ENCODE assay signal across 10 mouse cellular contexts in the genomic region with DNA sequence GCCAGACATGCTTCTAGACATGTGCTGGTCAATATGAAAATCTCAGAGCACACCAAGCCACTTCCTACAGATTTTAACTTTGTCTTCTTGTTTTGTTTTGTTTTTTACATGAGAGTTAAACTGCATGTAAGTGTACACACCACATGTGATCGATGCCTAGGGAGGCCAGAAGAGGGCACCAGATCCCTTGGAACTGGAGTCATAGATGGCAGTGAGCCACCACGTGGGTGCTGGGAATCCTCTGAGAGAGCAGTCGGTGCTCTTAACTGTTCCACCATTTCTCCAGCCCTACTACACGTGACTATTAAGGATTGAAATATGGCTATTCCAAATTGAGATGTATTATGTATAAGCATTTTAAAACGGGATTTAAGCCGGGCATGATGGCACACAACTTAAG. TPM values are rescaled to one million over a fixed set of nuclear protein-coding genes. Genes with fewer than 3 reads are reported as not detected.
DNase-seq lines count a peak whose midpoint lies in the region; TF ChIP-seq lines count a peak whose summit lies in the region.
"Had no signal": no experiment of that assay in that cellular context is flagged by ENCODE, and none has a peak within 500 bp of the region (broad histone marks: within the 10 kb centered on the region; RNA-seq: fewer than 3 reads in every experiment).

No protein-coding gene starts in this region.

- no peaks in the 10 kb centered on the region; the same call in 1 of the 2 replicates for H3K79me2 ChIP-seq in CH12.LX (replicated peaks; ENCODE audit: control insufficient read depth, extremely low read depth, insufficient read depth, poor library complexity, severe bottlenecking)
- no peaks in the 10 kb centered on the region for H3K79me2 ChIP-seq in liver, adult 2 months (ENCODE audit: control insufficient read depth, insufficient read depth, low read length)

- dilution Hi-C loops in CH12.LX (cut with MboI; ENCODE audit: extremely low pct_ligation_motif_present, extremely low pct_unique_long_range_greater_than_20kb, low sequenced_read_pairs), result no loop called here

- no peak for TF ChIP-seq EP300 in CH12.LX (IDR thresholded peaks at IDR 0.05; ENCODE audit: low read length)

- no peaks in the 10 kb centered on the region for H3K27me3 ChIP-seq in CH12.LX (replicated peaks)
- no peaks in the 10 kb centered on the region for H3K27me3 ChIP-seq in liver, adult 2 months (ENCODE audit: control insufficient read depth, insufficient read depth, low read length)

- H3K27ac ChIP-seq in CH12.LX (ENCODE audit: insufficient read depth, low read depth), result no peak overlapping the region
- H3K27ac ChIP-seq in liver, adult 2 months (replicated peaks; ENCODE audit: insufficient read depth, low read depth, low read length), result no peak overlapping the region

- H3K4me1 ChIP-seq in CH12.LX (ENCODE audit: control insufficient read depth in 1 of 2, insufficient read depth in 2 of 2), result peaks cover 4 to 41% of the 10 kb centered on the region in 2 experiments; a peak in 2 of 4 replicates
- peaks cover 6% of the 10 kb centered on the region; the same call in 1 of the 2 replicates for H3K4me1 ChIP-seq in liver, adult 2 months (ENCODE audit: control insufficient read depth, insufficient read depth, low read length)

- TF ChIP-seq RAD21 in CH12.LX (IDR thresholded peaks at IDR 0.05; ENCODE audit: low read depth, low read length), result peak; percentile 4

- TF ChIP-seq CTCF in CH12.LX (conservative IDR thresholded peaks at IDR 0.05 in 1 of 2, IDR thresholded peaks at IDR 0.05 in 1 of 2; ENCODE audit: low read depth in 2 of 2, low read length in 2 of 2), result peak in 1 of 2 experiments; percentile 41; a peak in 2 of 4 replicates
- peak; percentile 48 for TF ChIP-seq CTCF in liver, adult 2 months (IDR thresholded peaks at IDR 0.05; ENCODE audit: low read depth, low read length)

- H3K9ac ChIP-seq in CH12.LX (ENCODE audit: insufficient read depth, low read depth), result no peak overlapping the region
- no peak overlapping the region for H3K9ac ChIP-seq in liver, adult 2 months (ENCODE audit: low read depth, low read length)

- no peak overlapping the region for H3K4me2 ChIP-seq in CH12.LX (ENCODE audit: insufficient read depth, low read depth, poor library complexity, severe bottlenecking)

- TF ChIP-seq POLR2A in CH12.LX (IDR thresholded peaks at IDR 0.05; ENCODE audit: low read depth, low read length), result no peak
- no peak for TF ChIP-seq POLR2A in liver, adult 2 months (IDR thresholded peaks at IDR 0.05; ENCODE audit: extremely low read depth, insufficient read depth, low read length)

- H3K36me3 ChIP-seq in CH12.LX (replicated peaks in 1 of 2; ENCODE audit: control insufficient read depth in 1 of 2, insufficient read depth in 1 of 2, low read length in 1 of 2), result peaks cover 18 to 60% of the 10 kb centered on the region in 2 experiments
- no peaks in the 10 kb centered on the region for H3K36me3 ChIP-seq in liver, adult 2 months (ENCODE audit: control insufficient read depth, insufficient read depth, low read length)

- WGBS in liver, adult 2 months, result 85% methylated on average over 6 of the region's 6 CpGs

- no peak overlapping the region for H3K4me3 ChIP-seq in CH12.LX (replicated peaks in 1 of 3; ENCODE audit: low read depth in 2 of 3, low read length in 2 of 3, poor library complexity in 1 of 3)
- no peak overlapping the region for H3K4me3 ChIP-seq in liver, adult 2 months (ENCODE audit: insufficient read depth, low read depth, low read length)

- DNase-seq in adrenal gland, postnatal 14 days, result peak; percentile 65
- no peak for DNase-seq in adrenal gland, postnatal 25 days
- peak; percentile 29 for DNase-seq in layer of hippocampus, adult 9-11 months
- no peak for DNase-seq in layer of hippocampus, adult 9-10 months (ENCODE audit: low spot score)
- no peak for DNase-seq in CH12.LX (ENCODE audit: extremely low read depth)
- no peak for DNase-seq in liver, adult 2 months (ENCODE audit: extremely low read depth, low read depth, low spot score)
- DNase-seq in frontal cortex, postnatal 36 days (ENCODE audit: low spot score in 2 of 2), result no peak
- no peak for DNase-seq in left cerebral cortex, adult 18-20 months (ENCODE audit: low spot score in 2 of 2)
- DNase-seq: lung, adult 2 months had no signal

- H3K9me3 ChIP-seq in CH12.LX (replicated peaks; ENCODE audit: low read length), result peaks cover 5% of the 10 kb centered on the region
- H3K9me3 ChIP-seq: heart, embryonic 12.5 days had no signal

- in situ Hi-C loops in CH12.LX (cut with MboI; ENCODE audit: low pct_ligation_motif_present, low pct_unique_long_range_greater_than_20kb, low sequenced_read_pairs), result loop anchor here (10.0 to 25.0 kb wide), 3 partner anchors 303 to 655 kb away; a partner anchor contains a TSS

TF ChIP-seq in CH12.LX, 34 proteins besides CTCF, POLR2A, EP300 and RAD21:
- TF ChIP-seq MAX (IDR thresholded peaks at IDR 0.05; ENCODE audit: low read length) (0 out of 2 replicates have a peak, but pooled peaks have one; percentile 23), SMC3 (IDR thresholded peaks at IDR 0.05; ENCODE audit: low read depth, low read length) (no peak), E2F4 (IDR thresholded peaks at IDR 0.05; ENCODE audit: insufficient replicate concordance, low read depth, low read length) (no peak), MYC (IDR thresholded peaks at IDR 0.05; ENCODE audit: low read depth, low read length) (peak; percentile 45; the same call in 1 of the 2 replicates)

RNA-seq across cellular contexts. Expression of a gene that starts 2.0 kb away (rescaled TPM):
- total RNA-seq in adrenal gland, postnatal 14 days (2021), result 14.0 and 18.1 TPM in 2 replicates
- 16.9 and 21.8 TPM in 2 replicates for total RNA-seq in adrenal gland, postnatal 25 days (2021)
- total RNA-seq in CH12.LX (2012; rRNA removed) (19.6 and 27.8 TPM in 2 replicates), CH12.LX (2014; rRNA removed) (14.7 and 16.1 TPM in 2 replicates)
- 10.6 and 11.1 TPM in 2 replicates for polyA plus RNA-seq in CH12.LX (2012; ENCODE audit: insufficient read length, low read depth)
- total RNA-seq in liver, adult 2 months (2014; rRNA removed), result 2.2 and 2.6 TPM in 2 replicates
- 3.1 and 3.9 TPM in 2 replicates for polyA plus RNA-seq in liver, adult 2 months (2012; rRNA removed)
- total RNA-seq in left cerebral cortex, adult 18-20 months (2021), result 10 to 100 TPM; 17.4 to 17.5 TPM

RNA-seq across cellular contexts. Expression of a gene that starts 11.4 kb away (rescaled TPM):
- 49.4 and 49.8 TPM in 2 replicates for total RNA-seq in adrenal gland, postnatal 14 days (2021)
- 49.8 and 56.3 TPM in 2 replicates for total RNA-seq in adrenal gland, postnatal 25 days (2021)
- total RNA-seq in CH12.LX (2012; rRNA removed) (8.3 and 9.6 TPM in 2 replicates), CH12.LX (2014; rRNA removed) (6.1 and 6.8 TPM in 2 replicates)
- polyA plus RNA-seq in CH12.LX (2012; ENCODE audit: insufficient read length, low read depth), result 17.0 and 17.1 TPM in 2 replicates
- total RNA-seq in liver, adult 2 months (2014; rRNA removed), result 14.8 and 23.2 TPM in 2 replicates
- 68.3 and 75.1 TPM in 2 replicates for polyA plus RNA-seq in liver, adult 2 months (2012; rRNA removed)
- 1 to 10 TPM; 7.9 to 8.4 TPM for total RNA-seq in left cerebral cortex, adult 18-20 months (2021)

RNA-seq across cellular contexts. Expression of a gene that starts 53.3 kb away (rescaled TPM):
- total RNA-seq in adrenal gland, postnatal 14 days (2021), result 74.2 and 77.0 TPM in 2 replicates
- total RNA-seq in adrenal gland, postnatal 25 days (2021), result 85.3 and 91.7 TPM in 2 replicates
- total RNA-seq in CH12.LX (2012; rRNA removed) (67.3 and 70.9 TPM in 2 replicates), CH12.LX (2014; rRNA removed) (86.5 and 105 TPM in 2 replicates)
- polyA plus RNA-seq in CH12.LX (2012; ENCODE audit: insufficient read length, low read depth), result 108 and 125 TPM in 2 replicates
- 84.9 and 96.4 TPM in 2 replicates for total RNA-seq in liver, adult 2 months (2014; rRNA removed)
- 22.5 and 34.0 TPM in 2 replicates for polyA plus RNA-seq in liver, adult 2 months (2012; rRNA removed)
- total RNA-seq in left cerebral cortex, adult 18-20 months (2021), result 10 to 100 TPM; 90.8 to 91.0 TPM

Comparison
In these comparisons a context has a peak if more than half of its experiments do, and no peak if none do; other contexts are left out.
1. DNase-seq: peak in adrenal gland, postnatal 14 days (single experiment) and layer of hippocampus, adult 9-11 months (single experiment); none in adrenal gland, postnatal 25 days (single experiment), layer of hippocampus, adult 9-10 months (single experiment), CH12.LX (single experiment), liver, adult 2 months (single experiment), frontal cortex, postnatal 36 days (0 of 2) and left cerebral cortex, adult 18-20 months (0 of 2).